Mouse (Mus musculus): Measurements from ENCODE around the gene Vti1a.
A peak's percentile ranks its signal among the peaks of the same experiment; 100 is the strongest.

DNA sequence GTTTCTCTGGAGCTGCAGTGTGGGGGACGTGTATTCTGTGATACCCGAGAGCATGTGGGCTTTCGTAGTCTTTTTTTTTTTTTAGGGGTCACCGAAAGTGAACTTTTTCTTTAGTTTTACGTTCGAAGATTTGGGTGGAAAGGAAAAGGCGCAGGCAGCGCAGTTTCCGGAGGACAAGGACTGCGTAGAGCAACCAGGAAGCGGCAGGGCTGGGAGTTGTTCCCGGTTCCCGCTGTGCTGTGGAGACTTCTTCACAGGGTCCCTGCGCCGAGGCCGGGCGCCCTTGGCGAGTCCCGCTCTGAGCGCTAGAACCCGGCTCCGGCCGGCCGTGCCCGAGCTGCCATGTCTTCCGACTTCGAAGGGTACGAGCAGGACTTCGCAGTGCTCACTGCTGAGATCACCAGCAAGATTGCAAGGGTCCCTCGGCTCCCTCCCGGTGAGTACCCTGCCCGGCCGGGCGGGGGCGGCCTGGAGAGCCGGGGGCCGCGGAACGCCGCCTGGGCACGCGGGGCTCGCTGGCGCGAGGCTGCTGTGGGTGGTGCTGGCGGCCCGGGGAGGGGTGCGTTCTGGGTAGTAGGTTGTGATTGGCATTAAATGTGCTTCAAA is at the start of gene Vti1a:
- peak; percentile 61; the same call in 1 of the 2 replicates for TF ChIP-seq POLR2A (IDR thresholded peaks at IDR 0.05; ENCODE audit: borderline replicate concordance, extremely low read depth, insufficient read depth, insufficient read length, poor library complexity, severe bottlenecking)
- peak; percentile 50 for TF ChIP-seq CTCF (IDR thresholded peaks at IDR 0.05; ENCODE audit: borderline replicate concordance, extremely low read depth, insufficient read depth, insufficient read length)
